Mouse (Mus musculus) cerebellum, adult 2 months (tissue): ENCODE measurements around the gene Gcc1.

Source experiments
- CTCF ChIP-seq: fragments of 200-500 bp; IDR thresholded peaks from 2 replicates; pipeline ENCODE4 v1.5.1; 2011; ENCODE audit warnings: low read depth, mild to moderate bottlenecking, control low read depth, low read length, moderate library complexity, borderline replicate concordance; ENCODE audit not compliant: insufficient read depth
- POLR2A ChIP-seq: fragments of 200-500 bp; IDR thresholded peaks from 2 replicates; pipeline ENCODE4 v1.6.1; 2011; ENCODE audit warnings: low read length, control low read depth, borderline replicate concordance; ENCODE audit not compliant: insufficient read depth

- TF ChIP-seq CTCF: no peak
- TF ChIP-seq POLR2A: no peak
Observed at GRCm38 (mm10) chr6:28430795-28431537, 2.8 kb upstream of the Gcc1 start.
